Mouse (Mus musculus) midbrain, embryonic 16.5 days (tissue): Measurements from ENCODE around the gene Fam168a. TPM values are rescaled to one million over a fixed set of nuclear protein-coding genes. Genes with fewer than 3 reads are reported as not detected.
A peak's percentile ranks its signal among the peaks of the same experiment; 100 is the strongest.

ENCODE experiments used
- ATAC-seq: fragments of 200-750 bp; cut with Nextera tagmentation; 2 replicates; pipeline ENCODE4 v1.8.0; 2017; ENCODE audit warnings: moderate TSS enrichment
- H3K27ac ChIP-seq: fragments of 300-500 bp; sonication (generic); 2 replicates; pipeline ENCODE4 v1.5.1; 2014; ENCODE audit warnings: mild to moderate bottlenecking, low read length, mixed read lengths
- H3K27me3 ChIP-seq: fragments of 300-500 bp; sonication (generic); 2 replicates; pipeline ENCODE4 v1.6.1; 2014; ENCODE audit warnings: low read depth, low read length, mixed read lengths; ENCODE audit not compliant: control insufficient read depth, insufficient read depth
- H3K36me3 ChIP-seq: fragments of 300-500 bp; sonication (generic); 2 replicates; pipeline ENCODE4 v1.6.1; 2014; ENCODE audit warnings: mild to moderate bottlenecking, low read length, moderate library complexity, mixed read lengths; ENCODE audit not compliant: control insufficient read depth, insufficient read depth
- H3K4me1 ChIP-seq: fragments of 300-500 bp; sonication (generic); 2 replicates; pipeline ENCODE4 v1.6.1; 2014; ENCODE audit warnings: mild to moderate bottlenecking, low read length, mixed read lengths; ENCODE audit not compliant: control insufficient read depth, insufficient read depth
- H3K4me2 ChIP-seq: fragments of 300-500 bp; sonication (generic); 2 replicates; pipeline ENCODE4 v1.6.1; 2014; ENCODE audit warnings: mild to moderate bottlenecking, low read length, mixed read lengths
- H3K4me3 ChIP-seq: fragments of 300-500 bp; sonication (generic); 2 replicates; pipeline ENCODE4 v1.5.1; 2014; ENCODE audit warnings: low read depth, mild to moderate bottlenecking, low read length, moderate library complexity, mixed read lengths
- H3K9ac ChIP-seq: fragments of 300-500 bp; sonication (generic); 2 replicates; pipeline ENCODE4 v1.6.1; 2014; ENCODE audit warnings: low read depth, low read length, mixed read lengths
- H3K9me3 ChIP-seq: fragments of 300-500 bp; sonication (generic); replicated peaks from 2 replicates; pipeline ENCODE4 v1.6.1; 2014; ENCODE audit warnings: mild to moderate bottlenecking, low read length, mixed read lengths; ENCODE audit not compliant: control insufficient read depth, poor library complexity, severe bottlenecking
- WGBS: fragments of 180-500 bp; shearing (Covaris S2); extraction: QIAGEN DNeasy Blood & Tissue Kit; methylation state at CpG from one replicate; pipeline ENCODE4 v1.1.7; 2014; 5-methylcytosine and 5-hydroxymethylcytosine counted together
- microRNA-seq: library from miRNA; unstranded; fragments of <30 nt; microRNA quantifications from one replicate; pipeline ENCODE4, GENCODE M21; 2017
- polyA plus RNA-seq: library from polyadenylated mRNA; unstranded; fragments of >200 nt; fragmentation: Nextera tagmentation; extraction: Ambion mirVana; gene quantifications from 2 replicates; pipeline ENCODE4 v1.2.1, GENCODE M21; 2015

Gene Fam168a
- polyA plus RNA-seq, 1 experiment from 2014 or later = 100 TPM

GRCm38 (mm10) chr7:100881950-100882349 lies 175.5 kb downstream of the Fam168a start:
- H3K27me3 ChIP-seq = no peaks in the 10 kb centered on the region
- ATAC-seq = no peak
- H3K4me1 ChIP-seq = no peaks in the 10 kb centered on the region
- H3K36me3 ChIP-seq = peaks cover 39% of the 10 kb centered on the region
- H3K9ac ChIP-seq = no peak overlapping the region
- no peaks in the 10 kb centered on the region for H3K9me3 ChIP-seq
- no peak overlapping the region for H3K4me2 ChIP-seq
- WGBS = 97% methylated on average over 4 of the region's 4 CpGs
- H3K4me3 ChIP-seq = no peak overlapping the region
- H3K27ac ChIP-seq = no peak overlapping the region

- Histone ChIP-seq H3K36me3 (peaks cover 31% of the 10 kb centered on the region), H3K9me3 (no peaks in the 10 kb centered on the region), H3K27ac (no peak overlapping the region), H3K4me2 (no peak overlapping the region), H3K9ac (no peak overlapping the region), H3K4me1 (no peaks in the 10 kb centered on the region), H3K27me3 (no peaks in the 10 kb centered on the region), H3K4me3 (no peak overlapping the region)
- 93% methylated on average over 4 of the region's 4 CpGs for WGBS
- ATAC-seq = no peak
These were observed 178.0 kb downstream of the Fam168a start for GRCm38 (mm10) chr7:100884460-100884859.

GRCm38 (mm10) chr7:100886535-100886934 lies 180.1 kb downstream of the Fam168a start:
- H3K4me1 ChIP-seq = no peaks in the 10 kb centered on the region
- H3K9ac ChIP-seq = no peak overlapping the region
- peaks cover 25% of the 10 kb centered on the region for H3K36me3 ChIP-seq
- H3K27me3 ChIP-seq = no peaks in the 10 kb centered on the region
- ATAC-seq = no peak
- H3K9me3 ChIP-seq = no peaks in the 10 kb centered on the region
- H3K4me3 ChIP-seq = no peak overlapping the region
- H3K4me2 ChIP-seq = no peak overlapping the region
- H3K27ac ChIP-seq = no peak overlapping the region
- WGBS = 34% methylated on average over 3 of the region's 3 CpGs

Small RNA genes lying within 50 kb of the gene (microRNA-seq; reads per million reads assigned to microRNA genes)
- gene Mir3102 = 44.0 reads per million, percentile 44 among the genes with 10 or more reads in this experiment

Other genes starting within 250 kb of the Fam168a start
- not detected in 2 replicates for gene Ucp3, start 233.6 kb upstream of the Fam168a start, polyA plus RNA-seq
- 59.5 and 69.5 TPM in 2 replicates for gene Ucp2, start 213.3 kb upstream of the Fam168a start, polyA plus RNA-seq
- 3.9 and 4.4 TPM in 2 replicates for gene Dnajb13, start 191.7 kb upstream of the Fam168a start, polyA plus RNA-seq
- 15.7 and 17.2 TPM in 2 replicates for gene Coa4, start 169.6 kb upstream of the Fam168a start, polyA plus RNA-seq
- 286 and 294 TPM in 2 replicates for gene Rab6a, start 99.2 kb upstream of the Fam168a start, polyA plus RNA-seq
- 89.4 and 94.0 TPM in 2 replicates for gene Mrpl48, start 98.3 kb upstream of the Fam168a start, polyA plus RNA-seq
- gene Plekhb1, start 44.2 kb upstream of the Fam168a start, polyA plus RNA-seq = 9.7 and 17.4 TPM in 2 replicates
- 5.0 and 5.4 TPM in 2 replicates for gene Relt, start 156.8 kb downstream of the Fam168a start, polyA plus RNA-seq
- gene Arhgef17, start 225.5 kb downstream of the Fam168a start, polyA plus RNA-seq = 13.8 and 17.6 TPM in 2 replicates